Mouse (Mus musculus) stomach, postnatal 0 days (tissue): ENCODE measurements at regions not wholly inside any gene's neighbourhood (a gene's known extent, or its start where the extent isn't known, plus 50 kb on each side); places are given as distances from the start of the nearest gene placed in this dataset.

Experiments used
- CTCF ChIP-seq: IDR thresholded peaks from 2 replicates; pipeline ENCODE4 v1.5.1; 2016; ENCODE audit warnings: antibody characterized with exemption, low read depth, mild to moderate bottlenecking, moderate library complexity
- EP300 ChIP-seq: optimal IDR thresholded peaks from 2 replicates; pipeline ENCODE3; 2016; ENCODE audit warnings: antibody characterized with exemption

DNA sequence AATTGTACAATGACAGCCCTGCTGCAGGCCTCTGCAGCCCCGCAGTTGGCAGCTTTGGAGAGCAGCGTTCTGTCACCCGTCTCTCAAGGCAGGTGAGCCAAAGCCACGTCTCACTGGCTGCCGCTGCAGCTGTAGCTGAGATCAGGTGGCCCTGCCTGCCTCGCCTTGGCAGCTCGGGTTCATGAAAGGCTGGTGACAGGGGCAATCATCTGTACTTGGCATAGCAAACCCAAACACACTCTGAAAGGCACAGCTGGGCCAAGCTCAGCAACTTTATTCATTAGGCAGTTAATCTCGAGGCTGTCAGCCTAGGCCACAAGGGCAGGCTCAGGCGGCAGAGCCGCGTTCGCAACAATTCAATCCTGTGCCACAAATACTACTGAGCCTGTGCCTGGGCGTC is 102.0 kb upstream of the Pcdh8 start:
- no peak for TF ChIP-seq EP300
- TF ChIP-seq CTCF: no peak
